Mouse (Mus musculus) liver, embryonic 14.5 days (tissue): ENCODE results near the gene Tmed9.

Experiments
- CTCF ChIP-seq: IDR thresholded peaks from 2 replicates; pipeline ENCODE4 v1.5.1; 2016; ENCODE audit warnings: antibody characterized with exemption, low read depth, control low read depth
- EP300 ChIP-seq: IDR thresholded peaks from 2 replicates; pipeline ENCODE4 v1.6.1; 2016; ENCODE audit warnings: antibody characterized with exemption, low read depth

DNA sequence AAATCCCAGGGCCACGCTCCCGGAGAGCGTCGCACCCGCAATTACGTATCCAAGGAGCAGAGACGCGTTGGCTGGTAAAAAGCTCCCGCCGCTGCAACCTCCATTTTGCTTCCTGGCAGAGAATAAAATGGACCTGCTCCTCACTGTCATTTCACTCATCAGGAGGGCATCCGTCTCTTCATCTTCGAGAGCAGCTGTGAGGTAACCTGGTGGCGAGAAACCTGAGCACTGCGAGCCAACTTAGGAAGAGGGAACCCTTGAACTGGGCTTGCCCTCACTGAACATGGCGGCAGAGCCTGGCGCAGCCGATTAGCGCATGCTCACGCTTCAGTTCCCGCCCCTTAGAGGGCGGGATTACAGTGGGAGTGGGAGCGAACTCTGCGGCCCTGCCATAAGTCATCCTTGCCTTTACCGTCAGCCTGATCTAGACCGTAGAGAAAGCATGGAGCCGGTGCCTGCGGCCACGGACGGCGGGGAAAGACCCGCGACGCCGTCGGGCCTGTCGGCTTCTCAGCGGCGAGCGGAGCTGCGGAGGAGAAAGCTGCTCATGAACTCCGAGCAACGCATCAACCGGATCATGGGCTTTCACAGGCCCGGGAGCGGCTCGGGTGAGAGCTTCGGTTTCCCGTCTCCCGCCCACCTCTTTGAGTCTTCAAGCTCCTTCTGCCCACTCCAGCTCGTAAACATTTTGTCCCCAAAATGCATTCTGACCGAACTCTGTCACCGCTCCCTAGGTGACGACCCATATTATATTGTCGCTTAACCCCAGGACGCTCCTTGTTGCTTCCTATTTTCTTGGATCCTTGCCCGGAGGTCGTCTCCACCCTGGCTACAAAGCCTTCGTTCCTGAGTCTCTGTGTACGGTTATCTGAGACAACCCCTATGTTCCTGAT is 49.4 kb downstream of the Tmed9 start, which contains the start of gene Caml:
- no peak for TF ChIP-seq CTCF
- no peak for TF ChIP-seq EP300
